Mouse (Mus musculus) heart, embryonic 16.5 days (tissue): ENCODE results near the gene 4933428M09Rik. TPM values are rescaled to one million over a fixed set of nuclear protein-coding genes. Genes with fewer than 3 reads are reported as not detected.

Experiments
- ATAC-seq: fragments of 200-750 bp; cut with Nextera tagmentation; replicated peaks from 2 replicates; pipeline ENCODE4 v1.8.0; 2017; ENCODE audit warnings: moderate number of reproducible peaks; ENCODE audit not compliant: insufficient read depth, low FRiP score; ENCODE audit errors: extremely low read depth
- H3K27ac ChIP-seq: fragments of 300-500 bp; sonication (generic); 2 replicates; pipeline ENCODE4 v1.5.1; 2014; ENCODE audit warnings: mild to moderate bottlenecking, low read length, control low read depth, moderate library complexity
- H3K27me3 ChIP-seq: fragments of 300-500 bp; sonication (generic); 2 replicates; pipeline ENCODE4 v1.6.1; 2014; ENCODE audit warnings: low read length, mixed read lengths; ENCODE audit not compliant: control insufficient read depth, insufficient read depth
- H3K36me3 ChIP-seq: fragments of 300-500 bp; sonication (generic); 2 replicates; pipeline ENCODE4 v1.6.1; 2014; ENCODE audit not compliant: control insufficient read depth, insufficient read depth
- H3K4me1 ChIP-seq: fragments of 300-500 bp; sonication (generic); 2 replicates; pipeline ENCODE4 v1.6.1; 2014; ENCODE audit warnings: low read length, mixed read lengths; ENCODE audit not compliant: control insufficient read depth, insufficient read depth
- H3K4me2 ChIP-seq: fragments of 300-500 bp; sonication (generic); 2 replicates; pipeline ENCODE4 v1.6.1; 2014; ENCODE audit warnings: low read depth, mild to moderate bottlenecking, control low read depth, low read length
- H3K4me3 ChIP-seq: fragments of 300-500 bp; sonication (generic); 2 replicates; pipeline ENCODE4 v1.5.1; 2014; ENCODE audit warnings: mild to moderate bottlenecking, control low read depth, low read length
- H3K9ac ChIP-seq: fragments of 300-500 bp; sonication (generic); 2 replicates; pipeline ENCODE4 v1.6.1; 2014; ENCODE audit warnings: low read length, control low read depth
- H3K9me3 ChIP-seq: fragments of 300-500 bp; sonication (generic); replicated peaks from 2 replicates; pipeline ENCODE4 v1.6.1; 2016; ENCODE audit warnings: low read length; ENCODE audit not compliant: control insufficient read depth
- WGBS: fragments of 180-500 bp; shearing (Covaris S2); extraction: QIAGEN DNeasy Blood & Tissue Kit; methylation state at CpG from one replicate; pipeline ENCODE4 v1.1.7; 2014; 5-methylcytosine and 5-hydroxymethylcytosine counted together
- polyA plus RNA-seq: library from polyadenylated mRNA; unstranded; fragments of >200 nt; fragmentation: Nextera tagmentation; extraction: Ambion mirVana; gene quantifications from 2 replicates; pipeline ENCODE4 v1.2.1, GENCODE M21; 2015

The 4933428M09Rik gene
- polyA plus RNA-seq, 1 experiment from 2014 or later: not detected

DNA sequence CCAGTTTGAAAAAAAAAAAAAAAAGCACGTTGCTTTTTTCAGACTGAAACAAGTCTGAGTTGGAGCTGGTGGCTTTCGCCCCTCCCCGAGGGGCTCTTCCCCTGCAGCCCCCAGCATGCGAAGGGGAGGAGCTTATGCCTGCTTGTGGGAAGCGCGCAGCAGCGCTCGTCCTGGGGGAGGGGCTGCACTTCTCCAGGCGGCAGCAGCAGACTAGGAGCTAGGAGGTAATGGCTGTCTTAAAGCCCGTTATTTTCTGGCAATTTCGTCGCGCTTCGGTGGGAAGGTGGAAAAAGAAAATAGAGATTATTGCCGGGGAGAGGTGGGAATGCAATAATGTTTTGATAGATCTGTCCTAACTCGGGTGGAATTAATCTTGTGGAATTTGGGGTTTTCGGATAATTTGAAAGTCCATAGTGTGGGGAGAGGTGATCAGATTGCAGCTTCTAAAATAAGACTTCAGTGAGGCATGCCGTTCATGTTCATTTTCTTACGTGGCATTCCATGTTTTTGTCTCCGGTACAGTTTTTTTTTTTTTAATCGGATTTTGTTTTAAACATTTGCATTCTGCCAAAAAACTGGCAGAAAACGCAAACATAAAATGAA, 38.1 kb downstream of the 4933428M09Rik start:
- ATAC-seq: peak; percentile 83
- peak overlapping the region; percentile 54 for H3K4me2 ChIP-seq
- no peaks in the 10 kb centered on the region for H3K9me3 ChIP-seq
- peaks cover 7% of the 10 kb centered on the region for H3K4me1 ChIP-seq
- H3K4me3 ChIP-seq: peak overlapping the region; percentile 59
- WGBS: 12% methylated on average over 22 of the region's 22 CpGs
- no peaks in the 10 kb centered on the region for H3K36me3 ChIP-seq
- H3K27ac ChIP-seq: peak overlapping the region; percentile 63
- H3K9ac ChIP-seq: peak overlapping the region; percentile 64
- no peaks in the 10 kb centered on the region for H3K27me3 ChIP-seq

DNA sequence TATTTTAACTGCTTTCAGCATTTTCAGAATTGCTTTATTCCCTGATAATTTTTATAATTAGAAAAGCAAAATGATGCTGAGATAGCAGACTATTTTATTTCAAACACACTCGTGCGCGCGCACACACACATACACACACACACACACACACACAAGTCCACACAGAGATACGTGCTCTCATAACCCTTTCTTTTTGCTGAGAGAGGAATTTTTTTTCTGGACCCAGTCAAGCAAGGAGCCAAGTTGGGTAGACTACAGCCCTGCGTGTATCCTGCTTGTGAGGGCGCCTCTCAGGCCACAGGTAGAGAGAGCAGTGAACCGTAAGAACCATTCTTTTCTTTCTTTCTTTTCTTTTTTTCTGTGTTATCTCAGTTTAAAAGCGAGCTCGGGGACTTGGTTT, 38.7 kb downstream of the 4933428M09Rik start:
- ATAC-seq: no peak
- 42% methylated on average over 10 of the region's 10 CpGs for WGBS
- Histone ChIP-seq H3K9ac (peak overlapping the region; percentile 64), H3K4me2 (peak overlapping the region; percentile 54), H3K4me3 (peak overlapping the region; percentile 59), H3K27ac (peak overlapping the region; percentile 54), H3K4me1 (peaks cover 7% of the 10 kb centered on the region), H3K9me3 (no peaks in the 10 kb centered on the region), H3K27me3 (no peaks in the 10 kb centered on the region), H3K36me3 (no peaks in the 10 kb centered on the region)

DNA sequence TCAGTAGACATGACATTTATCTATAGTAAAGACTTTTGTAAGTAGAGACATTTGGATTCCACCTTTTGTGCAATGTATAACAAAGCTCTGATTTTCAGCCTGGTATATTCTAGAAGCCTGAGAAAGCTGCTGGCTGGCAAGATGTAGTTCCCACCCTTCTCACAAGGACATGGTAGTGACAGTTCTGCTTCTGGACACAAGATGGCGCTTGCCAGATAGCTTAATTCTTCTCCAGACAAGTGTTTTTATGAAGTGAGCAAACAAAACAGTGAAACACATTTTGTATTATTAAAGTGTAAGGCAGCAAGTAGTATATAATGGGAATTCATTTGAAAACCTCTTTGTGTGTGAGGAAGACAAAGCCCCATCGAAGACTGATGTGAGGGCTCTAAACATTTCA, 40.0 kb downstream of the 4933428M09Rik start:
- 33% methylated on average over 2 of the region's 2 CpGs for WGBS
- Histone ChIP-seq H3K4me1 (peaks cover 4% of the 10 kb centered on the region; the same call in 1 of the 2 replicates), H3K27ac (no peak overlapping the region), H3K4me3 (no peak overlapping the region), H3K9ac (no peak overlapping the region), H3K36me3 (no peaks in the 10 kb centered on the region), H3K9me3 (no peaks in the 10 kb centered on the region), H3K4me2 (no peak overlapping the region), H3K27me3 (no peaks in the 10 kb centered on the region)
- no peak for ATAC-seq

DNA sequence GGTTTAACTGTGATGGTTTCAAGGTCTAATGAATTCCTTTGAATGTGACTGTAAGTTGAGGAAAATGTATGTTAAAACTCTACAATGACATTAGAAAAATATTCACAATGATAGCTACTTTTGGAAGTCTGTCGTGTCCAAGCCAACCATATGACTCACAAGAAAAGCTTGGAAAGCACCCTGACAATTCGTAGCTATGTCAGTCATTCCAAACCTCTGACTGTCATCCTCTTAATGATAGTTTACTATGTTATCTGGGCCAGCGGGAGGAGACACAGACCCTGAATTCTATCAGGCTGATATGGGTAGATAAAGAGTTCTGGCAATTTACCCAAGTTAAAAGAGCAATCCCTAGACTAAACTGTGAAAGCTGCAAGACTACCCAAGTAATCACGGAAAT, 41.8 kb downstream of the 4933428M09Rik start:
- WGBS: 30% methylated on average over 4 of the region's 4 CpGs
- no peak overlapping the region for H3K4me3 ChIP-seq

DNA sequence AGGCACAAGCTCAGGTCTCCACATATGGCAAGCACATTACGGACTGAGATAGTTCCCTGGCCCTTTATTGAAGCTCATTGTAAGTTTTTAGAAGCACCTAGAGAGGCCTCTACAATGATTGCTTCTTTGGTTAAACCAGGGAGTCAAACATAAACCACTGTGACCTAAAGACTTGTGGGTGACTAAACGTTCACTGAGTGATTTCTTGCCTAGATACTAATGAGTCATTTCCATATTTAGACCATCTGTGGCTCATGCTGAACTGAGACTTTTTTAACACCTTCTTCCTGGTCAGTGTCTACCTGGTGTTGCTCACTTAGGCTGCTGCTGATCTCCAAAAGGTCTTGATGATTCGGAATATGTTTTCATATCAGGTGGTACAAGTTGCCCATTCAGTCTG, 42.9 kb downstream of the 4933428M09Rik start:
- Histone ChIP-seq H3K4me2 (no peak overlapping the region), H3K9ac (no peak overlapping the region), H3K27me3 (no peaks in the 10 kb centered on the region), H3K9me3 (no peaks in the 10 kb centered on the region), H3K27ac (peak overlapping the region; percentile 31; the same call in 1 of the 2 replicates), H3K4me1 (peaks cover 4% of the 10 kb centered on the region; the same call in 1 of the 2 replicates), H3K36me3 (no peaks in the 10 kb centered on the region), H3K4me3 (no peak overlapping the region)
- ATAC-seq: no peak
- WGBS: 53% methylated on average over 3 of the region's 3 CpGs

More for the DNA sequence above, 41.8 kb downstream of the 4933428M09Rik start:
- H3K36me3 ChIP-seq: no peaks in the 10 kb centered on the region
- H3K9me3 ChIP-seq: no peaks in the 10 kb centered on the region
- peaks cover 4% of the 10 kb centered on the region; the same call in 1 of the 2 replicates for H3K4me1 ChIP-seq
- no peak for ATAC-seq
- no peak overlapping the region for H3K4me2 ChIP-seq
- H3K27me3 ChIP-seq: no peaks in the 10 kb centered on the region
- no peak overlapping the region for H3K9ac ChIP-seq
- H3K27ac ChIP-seq: no peak overlapping the region; the same call in 1 of the 2 replicates

Other genes starting within 250 kb of the 4933428M09Rik start
- gene Serpina7, start 94.0 kb upstream of the 4933428M09Rik start, polyA plus RNA-seq: not detected in 2 replicates
- not detected in 2 replicates for gene 4930513O06Rik, start 93.0 kb upstream of the 4933428M09Rik start, polyA plus RNA-seq
- 27.7 and 31.3 TPM in 2 replicates for gene Mum1l1, start 30.8 kb downstream of the 4933428M09Rik start, polyA plus RNA-seq
- not detected in 2 replicates for gene Trap1a, start 154.5 kb downstream of the 4933428M09Rik start, polyA plus RNA-seq